ENCODE assay signal across 8 mouse cellular contexts in the genomic region with DNA sequence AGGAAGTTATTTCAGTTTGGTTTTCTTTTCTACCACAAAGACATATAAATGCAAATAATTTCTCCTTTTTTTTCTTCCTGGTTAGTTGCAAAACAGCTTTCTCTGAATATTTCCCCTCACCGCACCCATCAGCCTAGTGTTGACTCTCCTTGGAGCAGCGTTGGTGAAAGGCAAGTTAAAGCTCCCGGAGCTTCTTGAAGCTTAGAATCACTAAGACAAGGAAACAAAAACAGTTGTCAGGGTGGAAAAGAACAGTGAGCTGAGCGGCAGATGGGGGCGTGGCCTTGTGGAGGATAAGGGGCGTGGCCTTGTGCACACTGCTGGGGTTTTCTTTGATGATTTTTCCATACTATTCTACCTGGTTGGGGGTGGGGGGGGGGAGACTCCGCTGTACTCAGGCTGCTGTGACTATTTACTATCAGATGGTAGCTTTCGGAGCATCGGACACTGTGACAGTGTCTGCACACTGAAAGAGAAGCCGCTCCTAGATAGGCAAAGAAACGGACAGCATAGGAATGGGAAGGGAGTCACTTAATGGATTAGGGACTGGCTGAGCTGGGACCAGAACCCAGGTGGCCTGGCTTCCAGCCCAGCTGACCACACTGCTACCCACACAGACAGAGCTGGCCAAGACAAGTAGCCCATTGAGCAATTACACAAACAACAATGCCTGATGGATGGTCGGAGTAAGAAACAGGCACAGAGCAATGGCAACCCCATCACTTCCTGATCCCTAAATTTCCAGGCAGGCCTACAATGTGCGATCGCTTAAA. TPM values are rescaled to one million over a fixed set of nuclear protein-coding genes. Genes with fewer than 3 reads are reported as not detected.
DNase-seq lines count a peak whose midpoint lies in the region; ATAC-seq and TF ChIP-seq lines count a peak whose summit lies in the region.

No protein-coding gene starts in this region.

- H3K4me3 ChIP-seq in cerebellum, adult 2 months (replicated peaks; ENCODE audit: insufficient read depth, low read depth, low read length), result no peak overlapping the region

- no peaks in the 10 kb centered on the region for H3K27me3 ChIP-seq in cerebellum, adult 2 months (ENCODE audit: control insufficient read depth, insufficient read depth, low read length)

- DNase-seq in cerebellum, adult 11-12 months, result peak; percentile 52
- peak; percentile 35 to 55 for DNase-seq in cerebellum, adult 2 months
- peak; percentile 33 for DNase-seq in forelimb bud, embryonic 11.5 days (ENCODE audit: low read depth, low spot score)
- DNase-seq in induced T-regulatory cell, adult 2 months (ENCODE audit: low read depth), result peak; percentile 87
- peak; percentile 28 for DNase-seq in left cerebral cortex, postnatal 4 days
- DNase-seq in mesoderm, embryonic 11.5 days (ENCODE audit: low read depth, low spot score), result peak; percentile 48
- DNase-seq in spleen, postnatal 36 days (ENCODE audit: low spot score in 2 of 2), result peak; percentile 65

- peaks cover 5% of the 10 kb centered on the region; the same call in 1 of the 2 replicates for H3K4me1 ChIP-seq in cerebellum, adult 2 months (ENCODE audit: control insufficient read depth, insufficient read depth, low read length)

- no peak for TF ChIP-seq CTCF in cerebellum, adult 2 months (IDR thresholded peaks at IDR 0.05; ENCODE audit: borderline replicate concordance, insufficient read depth, low read depth, low read length)

- 22% methylated on average over 14 of the region's 14 CpGs for WGBS in cerebellum, adult 2 months

- intact Hi-C loops in left cerebral cortex, postnatal 4 days (cut with DNase I), result no loop called here

- ATAC-seq in cerebellum, adult (ENCODE audit: insufficient number of reproducible peaks, low FRiP score, low TSS enrichment), result no peak

- peak overlapping the region; percentile 33; the same call in 1 of the 2 replicates for H3K27ac ChIP-seq in cerebellum, adult 2 months (ENCODE audit: insufficient read depth, low read length)

- no peak for TF ChIP-seq POLR2A in cerebellum, adult 2 months (IDR thresholded peaks at IDR 0.05; ENCODE audit: borderline replicate concordance, insufficient read depth, low read length)

RNA-seq across cellular contexts. Expression of gene Otud7b, which starts 2.0 kb away (rescaled TPM):
- polyA plus RNA-seq in cerebellum, adult 2 months (2012; rRNA removed), result 26.3 and 30.0 TPM in 2 replicates
- 10 to 100 TPM; 17.6 to 17.9 TPM for total RNA-seq in left cerebral cortex, postnatal 4 days (2021)

RNA-seq across cellular contexts. Expression of gene Vps45, which starts 44.0 kb away (rescaled TPM):
- polyA plus RNA-seq in cerebellum, adult 2 months (2012; rRNA removed), result 33.3 and 33.6 TPM in 2 replicates
- total RNA-seq in left cerebral cortex, postnatal 4 days (2021), result 10 to 100 TPM; 53.6 to 54.1 TPM

RNA-seq across cellular contexts. Expression of gene Mtmr11, which starts 59.5 kb away (rescaled TPM):
- polyA plus RNA-seq in cerebellum, adult 2 months (2012; rRNA removed), result 22.5 and 24.4 TPM in 2 replicates
- 1 to 10 TPM; 6.4 to 7.0 TPM for total RNA-seq in left cerebral cortex, postnatal 4 days (2021)

Comparison
In these comparisons a context has a peak if more than half of its experiments do, and no peak if none do; other contexts are left out.
1. DNase-seq: peak in every context shown above with its lines; median percentile 87 in induced T-regulatory cell, adult 2 months; 65 in spleen, postnatal 36 days; 52 in cerebellum, adult 11-12 months; 48 in mesoderm, embryonic 11.5 days; 45 in cerebellum, adult 2 months; 33 in forelimb bud, embryonic 11.5 days; 28 in left cerebral cortex, postnatal 4 days.